Mouse (Mus musculus): Measurements from ENCODE around the gene Pik3r5. TPM values are rescaled to one million over a fixed set of nuclear protein-coding genes. Genes with fewer than 3 reads are reported as not detected.

Gene Pik3r5
- polyA plus RNA-seq, 1 experiment from 2014 or later, result 0.81 TPM

DNA sequence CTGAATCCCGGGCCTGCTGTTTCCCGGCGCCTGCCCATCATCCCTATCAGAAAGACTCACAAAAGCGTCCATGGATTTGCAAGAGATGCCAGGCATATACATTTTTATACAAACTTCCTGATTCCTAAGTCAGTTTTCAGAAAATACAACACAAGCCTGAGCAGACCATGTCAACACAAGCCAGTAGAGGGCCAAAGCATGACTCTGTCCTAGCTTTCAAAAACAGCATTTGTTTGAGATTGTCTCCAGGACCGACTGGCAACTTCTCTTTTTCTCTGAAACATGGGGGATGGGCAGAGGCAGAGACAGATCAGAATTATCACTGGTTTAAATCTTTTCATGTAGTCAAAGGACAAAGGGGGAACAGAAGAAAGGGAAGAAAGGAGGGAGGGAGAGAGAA is 89.4 kb downstream of the Pik3r5 start:
- no peaks in the 10 kb centered on the region for H3K27me3 ChIP-seq (ENCODE audit: control insufficient read depth, insufficient read depth, low read length)
- H3K4me1 ChIP-seq (replicated peaks; ENCODE audit: control insufficient read depth, insufficient read depth, low read length), result no peaks in the 10 kb centered on the region
- no peak overlapping the region for H3K27ac ChIP-seq (ENCODE audit: low read depth, low read length)
- no peak overlapping the region for H3K4me3 ChIP-seq (ENCODE audit: low read depth, low read length)
- 77% methylated on average over 5 of the region's 5 CpGs for WGBS
- DNase-seq (ENCODE audit: low spot score) (no peak), ATAC-seq (replicated peaks; ENCODE audit: low FRiP score) (no peak)
- H3K9me3 ChIP-seq (ENCODE audit: control insufficient read depth, low read length), result no peaks in the 10 kb centered on the region; the same call in 1 of the 2 replicates
- no peak overlapping the region for H3K4me2 ChIP-seq (ENCODE audit: low read depth, low read length, severe bottlenecking)
- no peak overlapping the region for H3K9ac ChIP-seq (ENCODE audit: low read length)
- H3K36me3 ChIP-seq (ENCODE audit: control insufficient read depth, insufficient read depth, low read length), result no peaks in the 10 kb centered on the region

DNA sequence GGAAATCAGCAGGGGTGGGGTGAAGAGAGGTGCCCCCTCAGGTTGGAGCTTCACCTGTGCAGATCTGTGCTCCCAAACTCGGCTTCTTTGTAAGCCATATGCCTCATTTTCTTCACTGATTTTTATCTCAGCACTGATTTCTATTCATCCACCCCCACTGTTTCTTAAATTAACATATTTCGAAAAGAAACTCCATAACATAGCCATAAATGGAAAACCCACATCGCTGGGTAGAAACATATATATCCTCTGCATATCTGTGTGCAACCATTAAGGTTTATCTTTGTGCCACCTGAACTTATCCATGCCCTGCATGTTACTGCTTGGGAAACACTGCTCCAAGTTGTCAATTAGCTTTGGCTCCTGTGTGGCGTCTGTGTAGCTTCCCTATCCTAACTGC is 94.5 kb downstream of the Pik3r5 start:
- ATAC-seq (replicated peaks; ENCODE audit: low FRiP score), result no peak
- H3K4me3 ChIP-seq (ENCODE audit: low read depth, low read length), result no peak overlapping the region
- H3K4me2 ChIP-seq (ENCODE audit: low read depth, low read length, severe bottlenecking), result no peak overlapping the region
- H3K9me3 ChIP-seq (ENCODE audit: control insufficient read depth, low read length), result no peaks in the 10 kb centered on the region
- H3K27ac ChIP-seq (ENCODE audit: low read depth, low read length), result no peak overlapping the region
- no peaks in the 10 kb centered on the region for H3K4me1 ChIP-seq (replicated peaks; ENCODE audit: control insufficient read depth, insufficient read depth, low read length)
- H3K36me3 ChIP-seq (ENCODE audit: control insufficient read depth, insufficient read depth, low read length), result no peaks in the 10 kb centered on the region
- WGBS, result 81% methylated on average over 4 of the region's 4 CpGs
- no peak for DNase-seq (ENCODE audit: low spot score)
- H3K9ac ChIP-seq (ENCODE audit: low read length), result no peak overlapping the region
- H3K27me3 ChIP-seq (ENCODE audit: control insufficient read depth, insufficient read depth, low read length), result no peaks in the 10 kb centered on the region; the same call in 1 of the 2 replicates

DNA sequence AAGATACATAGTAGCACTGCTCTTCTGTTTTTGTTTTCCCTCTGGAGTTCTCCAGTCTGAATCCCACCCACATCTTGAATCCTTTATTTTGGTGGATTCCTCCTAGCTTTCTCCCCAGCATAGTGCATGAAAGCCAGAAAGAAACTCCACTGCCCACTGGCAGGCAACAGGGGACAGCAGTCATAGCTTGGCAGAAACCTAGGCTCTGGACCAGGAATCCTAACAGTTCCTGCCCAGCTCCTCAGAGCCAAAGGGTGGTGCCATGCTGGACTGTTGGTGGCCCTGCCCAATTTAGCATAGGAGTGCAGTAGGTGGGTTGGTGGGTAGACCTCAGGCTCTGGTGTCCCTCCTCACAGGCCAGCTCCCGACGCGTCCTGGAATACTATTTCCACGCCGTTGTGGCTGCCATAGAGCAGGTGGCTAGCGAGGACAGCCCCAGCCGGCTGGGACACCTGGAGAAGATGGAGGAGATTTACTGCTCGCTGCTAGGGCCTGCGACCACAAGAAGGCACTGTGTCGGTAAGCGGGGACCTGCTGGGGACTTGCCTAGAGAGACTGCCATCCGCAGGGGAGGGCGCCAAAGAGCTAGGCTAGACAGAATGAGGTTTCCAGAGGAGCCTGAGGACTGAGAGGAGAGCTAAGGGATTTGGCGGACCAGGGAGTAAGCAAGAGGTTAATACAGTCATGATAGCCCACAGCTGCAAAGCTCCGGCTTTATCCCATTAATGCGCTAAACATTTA is 99.3 kb downstream of the Pik3r5 start:
- no peak overlapping the region for H3K4me3 ChIP-seq (ENCODE audit: low read depth, low read length)
- H3K27ac ChIP-seq (ENCODE audit: low read depth, low read length), result no peak overlapping the region
- H3K9me3 ChIP-seq (ENCODE audit: control insufficient read depth, low read length), result no peaks in the 10 kb centered on the region
- no peak overlapping the region for H3K9ac ChIP-seq (ENCODE audit: low read length)
- 25% methylated on average over 16 of the region's 16 CpGs for WGBS
- ATAC-seq (replicated peaks; ENCODE audit: low FRiP score) (no peak), DNase-seq (ENCODE audit: low spot score) (no peak)
- no peak overlapping the region for H3K4me2 ChIP-seq (ENCODE audit: low read depth, low read length, severe bottlenecking)
- no peaks in the 10 kb centered on the region; the same call in 1 of the 2 replicates for H3K27me3 ChIP-seq (ENCODE audit: control insufficient read depth, insufficient read depth, low read length)
- no peaks in the 10 kb centered on the region for H3K36me3 ChIP-seq (ENCODE audit: control insufficient read depth, insufficient read depth, low read length)
- no peaks in the 10 kb centered on the region for H3K4me1 ChIP-seq (replicated peaks; ENCODE audit: control insufficient read depth, insufficient read depth, low read length)

DNA sequence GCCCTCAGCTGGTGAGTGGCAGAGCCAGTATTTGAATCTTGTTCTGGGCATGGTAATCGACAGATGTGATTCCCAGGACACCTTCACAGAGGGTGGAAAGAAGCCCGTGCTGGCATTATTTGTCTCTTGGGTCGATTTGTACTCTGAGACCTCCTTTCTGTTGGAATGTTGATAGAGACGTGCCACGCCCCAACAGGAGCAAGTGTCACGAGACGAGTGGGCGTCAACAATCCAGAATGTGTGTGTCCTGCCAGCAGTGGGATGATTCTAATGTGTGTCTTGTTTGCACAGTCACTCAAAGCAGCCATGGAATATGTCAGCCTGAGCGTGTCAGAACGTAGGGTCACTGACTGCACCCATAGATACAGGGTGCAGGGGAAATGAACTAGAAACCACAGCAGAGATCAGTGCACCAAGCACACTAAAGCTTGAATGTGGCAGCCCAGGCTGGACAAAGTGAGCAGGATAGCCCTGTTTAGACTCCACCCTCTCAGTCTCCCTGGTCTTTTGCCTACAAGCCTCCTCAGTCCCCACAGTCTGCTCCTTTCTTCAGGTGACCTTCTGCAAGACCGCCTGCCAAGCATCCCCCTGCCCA is 100.1 kb downstream of the Pik3r5 start:
- Histone ChIP-seq H3K27ac (ENCODE audit: low read depth, low read length) (no peak overlapping the region), H3K4me3 (ENCODE audit: low read depth, low read length) (no peak overlapping the region), H3K4me1 (replicated peaks; ENCODE audit: control insufficient read depth, insufficient read depth, low read length) (no peaks in the 10 kb centered on the region), H3K36me3 (ENCODE audit: control insufficient read depth, insufficient read depth, low read length) (no peaks in the 10 kb centered on the region), H3K9me3 (ENCODE audit: control insufficient read depth, low read length) (no peaks in the 10 kb centered on the region), H3K4me2 (ENCODE audit: low read depth, low read length, severe bottlenecking) (no peak overlapping the region), H3K9ac (ENCODE audit: low read length) (no peak overlapping the region), H3K27me3 (ENCODE audit: control insufficient read depth, insufficient read depth, low read length) (no peaks in the 10 kb centered on the region; the same call in 1 of the 2 replicates)
- 86% methylated on average over 11 of the region's 11 CpGs for WGBS
- DNase-seq (ENCODE audit: low spot score) (no peak), ATAC-seq (replicated peaks; ENCODE audit: low FRiP score) (no peak)

DNA sequence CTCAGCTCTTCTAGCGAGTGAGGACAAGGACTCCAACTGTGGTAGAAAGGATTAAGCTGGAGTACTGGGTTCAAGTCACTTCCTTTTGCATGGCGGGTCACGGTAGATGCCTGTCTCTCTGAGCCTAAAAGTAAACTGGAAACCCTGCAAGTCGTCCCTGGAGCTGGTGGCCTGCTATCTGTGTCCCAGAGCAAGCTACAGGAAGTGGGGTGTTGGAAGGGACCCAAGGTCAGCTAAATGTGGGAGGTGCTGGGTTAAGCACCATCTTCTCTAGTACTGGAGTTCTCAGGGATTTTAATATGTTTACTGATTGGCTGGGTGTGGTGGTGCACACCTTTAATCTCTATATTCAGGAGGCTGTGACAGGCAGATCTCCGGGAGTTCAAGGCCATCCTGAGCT is 100.9 kb downstream of the Pik3r5 start:
- H3K27me3 ChIP-seq (ENCODE audit: control insufficient read depth, insufficient read depth, low read length), result no peaks in the 10 kb centered on the region; the same call in 1 of the 2 replicates
- H3K4me2 ChIP-seq (ENCODE audit: low read depth, low read length, severe bottlenecking), result no peak overlapping the region
- no peaks in the 10 kb centered on the region for H3K9me3 ChIP-seq (ENCODE audit: control insufficient read depth, low read length)
- WGBS, result 85% methylated on average over 5 of the region's 5 CpGs
- H3K4me3 ChIP-seq (ENCODE audit: low read depth, low read length), result no peak overlapping the region
- H3K36me3 ChIP-seq (ENCODE audit: control insufficient read depth, insufficient read depth, low read length), result no peaks in the 10 kb centered on the region
- H3K9ac ChIP-seq (ENCODE audit: low read length), result no peak overlapping the region
- DNase-seq (ENCODE audit: low spot score) (no peak), ATAC-seq (replicated peaks; ENCODE audit: low FRiP score) (no peak)
- H3K27ac ChIP-seq (ENCODE audit: low read depth, low read length), result no peak overlapping the region
- no peaks in the 10 kb centered on the region for H3K4me1 ChIP-seq (replicated peaks; ENCODE audit: control insufficient read depth, insufficient read depth, low read length)

DNA sequence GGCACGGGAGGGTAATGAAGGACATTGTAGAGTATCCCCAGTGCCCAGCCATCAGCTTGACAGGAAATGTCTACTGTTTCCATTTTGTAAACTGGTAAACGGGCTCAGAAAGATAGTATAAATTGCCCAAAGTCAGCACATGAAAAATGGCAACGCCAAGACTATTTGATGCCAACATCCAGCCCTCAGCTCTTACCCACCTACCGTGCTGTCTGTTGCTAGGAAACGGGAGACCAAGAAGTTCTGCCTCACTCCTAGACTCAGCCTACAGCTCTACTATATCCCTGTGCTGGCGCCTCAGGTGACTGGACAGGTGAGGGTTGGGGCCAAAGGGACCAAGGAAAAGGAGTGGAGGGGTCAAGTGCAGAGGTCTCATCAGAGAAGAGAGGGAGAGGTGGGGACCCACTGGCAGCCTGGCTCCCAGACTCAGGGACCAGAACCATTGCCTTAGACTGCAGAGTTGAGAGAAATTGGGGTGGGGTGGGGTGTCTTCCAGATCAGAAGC is 102.1 kb downstream of the Pik3r5 start:
- ATAC-seq (replicated peaks; ENCODE audit: low FRiP score), result no peak

DNA sequence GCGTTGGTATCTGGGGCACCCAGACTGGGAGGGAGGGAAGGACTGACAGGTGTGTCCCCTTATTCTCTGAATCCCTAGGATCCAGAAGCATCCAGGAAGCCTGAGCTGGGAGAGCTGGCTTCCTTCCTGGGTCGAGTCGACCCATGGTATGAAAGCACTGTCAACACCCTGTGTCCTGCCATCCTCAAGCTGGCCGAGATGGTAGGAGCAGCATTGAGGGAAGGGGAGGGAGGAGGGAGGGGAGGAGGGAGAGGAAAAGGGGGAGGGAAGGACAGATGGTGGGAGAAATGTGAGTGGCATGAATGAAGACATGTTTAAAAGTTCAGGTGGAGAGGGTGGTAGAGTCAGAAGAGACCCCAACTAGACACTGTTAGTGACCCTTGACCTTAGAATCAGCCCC is 104.1 kb downstream of the Pik3r5 start:
- Histone ChIP-seq H3K27me3 (ENCODE audit: control insufficient read depth, insufficient read depth, low read length) (no peaks in the 10 kb centered on the region), H3K27ac (ENCODE audit: low read depth, low read length) (no peak overlapping the region), H3K9ac (ENCODE audit: low read length) (no peak overlapping the region), H3K4me1 (replicated peaks; ENCODE audit: control insufficient read depth, insufficient read depth, low read length) (no peaks in the 10 kb centered on the region), H3K9me3 (ENCODE audit: control insufficient read depth, low read length) (no peaks in the 10 kb centered on the region), H3K4me3 (ENCODE audit: low read depth, low read length) (no peak overlapping the region), H3K4me2 (ENCODE audit: low read depth, low read length, severe bottlenecking) (no peak overlapping the region), H3K36me3 (ENCODE audit: control insufficient read depth, insufficient read depth, low read length) (no peaks in the 10 kb centered on the region)
- 79% methylated on average over 4 of the region's 4 CpGs for WGBS
- no peak for DNase-seq (ENCODE audit: low spot score)
- ATAC-seq (replicated peaks; ENCODE audit: low FRiP score), result no peak

More for the DNA sequence above, 102.1 kb downstream of the Pik3r5 start:
- Histone ChIP-seq H3K36me3 (ENCODE audit: control insufficient read depth, insufficient read depth, low read length) (no peaks in the 10 kb centered on the region), H3K4me1 (replicated peaks; ENCODE audit: control insufficient read depth, insufficient read depth, low read length) (no peaks in the 10 kb centered on the region), H3K27ac (ENCODE audit: low read depth, low read length) (no peak overlapping the region), H3K9ac (ENCODE audit: low read length) (no peak overlapping the region), H3K4me3 (ENCODE audit: low read depth, low read length) (no peak overlapping the region), H3K27me3 (ENCODE audit: control insufficient read depth, insufficient read depth, low read length) (no peaks in the 10 kb centered on the region; the same call in 1 of the 2 replicates), H3K4me2 (ENCODE audit: low read depth, low read length, severe bottlenecking) (no peak overlapping the region), H3K9me3 (ENCODE audit: control insufficient read depth, low read length) (no peaks in the 10 kb centered on the region)
- DNase-seq (ENCODE audit: low spot score), result no peak
- WGBS, result 89% methylated on average over 6 of the region's 6 CpGs

DNA sequence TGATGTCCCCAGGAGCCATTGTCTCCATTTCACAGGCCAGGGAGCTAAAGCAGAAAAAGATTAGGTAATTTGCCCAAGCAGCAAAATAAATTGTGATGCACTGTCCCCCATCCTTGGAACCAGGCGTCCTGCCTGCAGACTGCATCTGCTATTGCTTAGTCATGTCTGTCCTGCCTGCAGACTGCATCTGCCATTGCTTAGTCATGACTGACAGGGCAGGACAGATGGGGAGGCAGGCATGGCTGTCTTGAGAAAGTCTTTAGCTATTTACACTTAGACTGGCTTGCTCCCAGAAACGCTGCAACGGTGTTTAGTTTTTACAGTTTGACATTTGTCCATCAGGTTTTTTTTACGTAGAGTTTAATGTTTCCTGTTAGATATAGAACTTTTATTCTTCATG is 104.5 kb downstream of the Pik3r5 start:
- Histone ChIP-seq H3K27me3 (ENCODE audit: control insufficient read depth, insufficient read depth, low read length) (no peaks in the 10 kb centered on the region), H3K9me3 (ENCODE audit: control insufficient read depth, low read length) (no peaks in the 10 kb centered on the region), H3K36me3 (ENCODE audit: control insufficient read depth, insufficient read depth, low read length) (no peaks in the 10 kb centered on the region), H3K9ac (ENCODE audit: low read length) (no peak overlapping the region), H3K4me2 (ENCODE audit: low read depth, low read length, severe bottlenecking) (no peak overlapping the region), H3K4me3 (ENCODE audit: low read depth, low read length) (no peak overlapping the region), H3K4me1 (replicated peaks; ENCODE audit: control insufficient read depth, insufficient read depth, low read length) (no peaks in the 10 kb centered on the region), H3K27ac (ENCODE audit: low read depth, low read length) (no peak overlapping the region)
- DNase-seq (ENCODE audit: low spot score) (no peak), ATAC-seq (replicated peaks; ENCODE audit: low FRiP score) (no peak)
- WGBS, result 54% methylated on average over 4 of the region's 4 CpGs

Data from forebrain, embryonic 11.5 days (tissue).